Mouse (Mus musculus) MEL (cell line): ENCODE measurements around the gene Upk2. TPM values are rescaled to one million over a fixed set of nuclear protein-coding genes. Genes with fewer than 3 reads are reported as not detected.

Experiments used
- DNase-seq: peaks from one replicate; pipeline ENCODE4 v3.0.0; 2011; ENCODE audit warnings: low read depth, low spot score
- H3K27ac ChIP-seq: 2 replicates; pipeline ENCODE4 v1.5.1; 2012; ENCODE audit warnings: low read depth, mild to moderate bottlenecking, control low read depth, low read length, moderate library complexity; ENCODE audit not compliant: control insufficient read depth
- H3K27me3 ChIP-seq, 2 experiments: fragments of 150-350 bp in 1 of 2; sonication (generic) in 1 of 2; 2 replicates each; pipeline ENCODE4 v1.6.1; 2012; ENCODE audit warnings: low read length in 2 of 2, mild to moderate bottlenecking in 2 of 2, improper control_type of control experiment in 1 of 2, moderate library complexity in 1 of 2; ENCODE audit not compliant: insufficient read depth in 2 of 2, control insufficient read depth in 1 of 2
- H3K36me3 ChIP-seq, 2 experiments: 2 replicates each; pipeline ENCODE4 v1.6.1; 2012 to 2014; ENCODE audit warnings: low read length in 2 of 2, improper control_type of control experiment in 1 of 2, inconsistent platforms in 1 of 2, mild to moderate bottlenecking in 1 of 2; ENCODE audit not compliant: insufficient read depth in 2 of 2, control insufficient read depth in 1 of 2
- H3K4me1 ChIP-seq, 2 experiments: fragments of 150-350 bp in 1 of 2; sonication (generic) in 1 of 2; 2 replicates each; pipeline ENCODE4 v1.6.1; 2012; ENCODE audit warnings: low read length in 2 of 2, improper control_type of control experiment in 1 of 2, mild to moderate bottlenecking in 1 of 2; ENCODE audit not compliant: insufficient read depth in 2 of 2, control insufficient read depth in 1 of 2
- H3K4me3 ChIP-seq, 2 experiments: fragments of 150-350 bp in 1 of 2; sonication (generic) in 1 of 2; 2 replicates each; pipeline ENCODE4 v1.5.1; 2012; ENCODE audit warnings: low read depth in 2 of 2, low read length in 2 of 2, mild to moderate bottlenecking in 2 of 2, moderate library complexity in 2 of 2, control low read depth in 1 of 2, improper control_type of control experiment in 1 of 2; ENCODE audit not compliant: control insufficient read depth in 1 of 2, insufficient read depth in 1 of 2
- H3K79me2 ChIP-seq: 2 replicates; pipeline ENCODE4 v1.6.1; 2012; ENCODE audit warnings: mild to moderate bottlenecking, low read length, moderate library complexity; ENCODE audit not compliant: control insufficient read depth, poor library complexity, insufficient read depth
- H3K9ac ChIP-seq: 2 replicates; pipeline ENCODE4 v1.6.1; 2012; ENCODE audit warnings: low read depth, mild to moderate bottlenecking, control low read depth, low read length, moderate library complexity; ENCODE audit not compliant: control insufficient read depth, poor library complexity, severe bottlenecking
- H3K9me3 ChIP-seq: fragments of 150-350 bp; sonication (generic); replicated peaks from 2 replicates; pipeline ENCODE4 v1.6.1; 2012; ENCODE audit warnings: mild to moderate bottlenecking, low read length, improper control_type of control experiment, moderate library complexity; ENCODE audit not compliant: insufficient read depth
- ELF1 ChIP-seq: IDR thresholded peaks from 2 replicates; pipeline ENCODE4 v1.6.1; 2014; ENCODE audit warnings: low read depth, mild to moderate bottlenecking, inconsistent platforms, low read length, improper control_type of control experiment, moderate library complexity
- EP300 ChIP-seq, 2 experiments: IDR thresholded peaks; 2 replicates each; pipeline ENCODE4 v1.6.1; 2011; ENCODE audit warnings: improper control_type of control experiment in 2 of 2, low read length in 2 of 2, low read depth in 1 of 2, mild to moderate bottlenecking in 1 of 2
- GATA1 ChIP-seq: IDR thresholded peaks from 2 replicates; pipeline ENCODE4 v1.6.1; 2011; ENCODE audit warnings: low read depth, low read length, improper control_type of control experiment
- JUND ChIP-seq: IDR thresholded peaks from 2 replicates; pipeline ENCODE4 v1.6.1; 2011; ENCODE audit warnings: low read depth, mild to moderate bottlenecking, improper control_type of control experiment, low read length
- KAT2A ChIP-seq: conservative IDR thresholded peaks from 2 replicates; pipeline ENCODE4 v1.6.1; 2012; ENCODE audit warnings: low read depth, low read length, improper control_type of control experiment, inconsistent platforms
- MAFK ChIP-seq: IDR thresholded peaks from 2 replicates; pipeline ENCODE4 v1.6.1; 2011; ENCODE audit warnings: low read depth, mild to moderate bottlenecking, low read length, improper control_type of control experiment, borderline replicate concordance
- MEF2A ChIP-seq: IDR thresholded peaks from 2 replicates; pipeline ENCODE4 v1.6.1; 2014; ENCODE audit warnings: low read depth, mild to moderate bottlenecking, inconsistent platforms, low read length, improper control_type of control experiment; ENCODE audit not compliant: poor library complexity, insufficient replicate concordance, severe bottlenecking; ENCODE audit errors: extremely low read depth
- MXI1 ChIP-seq: IDR thresholded peaks from 2 replicates; pipeline ENCODE4 v1.6.1; 2011; ENCODE audit warnings: mild to moderate bottlenecking, low read depth, low read length, improper control_type of control experiment
- NELFE ChIP-seq: IDR thresholded peaks from 2 replicates; pipeline ENCODE4 v1.6.1; 2011; ENCODE audit warnings: low read depth, low read length, improper control_type of control experiment
- POLR2AphosphoS2 ChIP-seq: IDR thresholded peaks from 2 replicates; pipeline ENCODE4 v1.6.1; 2011; ENCODE audit warnings: low read length, improper control_type of control experiment
- SMC3 ChIP-seq: IDR thresholded peaks from 2 replicates; pipeline ENCODE4 v1.6.1; 2011; ENCODE audit warnings: low read depth, low read length, improper control_type of control experiment
- TAL1 ChIP-seq: IDR thresholded peaks from 2 replicates; pipeline ENCODE4 v1.6.1; 2012; ENCODE audit warnings: mild to moderate bottlenecking, inconsistent platforms, low read length, moderate library complexity, mixed read lengths
- TBP ChIP-seq: IDR thresholded peaks from 2 replicates; pipeline ENCODE4 v1.8.0; 2011; ENCODE audit warnings: low read depth, low read length, improper control_type of control experiment
- TCF12 ChIP-seq: IDR thresholded peaks from 2 replicates; pipeline ENCODE4 v1.6.1; 2014; ENCODE audit warnings: low read depth, mild to moderate bottlenecking, inconsistent platforms, low read length, improper control_type of control experiment, moderate library complexity
- UBTF ChIP-seq: IDR thresholded peaks from 2 replicates; pipeline ENCODE4 v1.6.1; 2012; ENCODE audit warnings: low read depth, mild to moderate bottlenecking, inconsistent platforms, low read length, improper control_type of control experiment, moderate library complexity, borderline replicate concordance; ENCODE audit not compliant: insufficient read depth
- ZMIZ1 ChIP-seq: IDR thresholded peaks from 2 replicates; pipeline ENCODE4 v1.6.1; 2012; ENCODE audit warnings: low read depth, mild to moderate bottlenecking, inconsistent platforms, low read length, improper control_type of control experiment, moderate library complexity
- polyA plus RNA-seq, 2 experiments: library from polyadenylated mRNA; stranded (reverse) in 1 of 2; unstranded in 1 of 2; fragments of >175 nt in 1 of 2; fragments of >200 nt in 1 of 2; gene quantifications; 2 replicates each; pipeline versions ENCODE4 v1.2.1 to v1.2.4; 2012; ENCODE audit warnings: low replicate concordance in 2 of 2, low read depth in 1 of 2; ENCODE audit not compliant: insufficient read length in 2 of 2, insufficient read depth in 1 of 2, missing spikeins in 1 of 2
- total RNA-seq: library from RNA; depleted of rRNA; stranded (reverse); fragments of 300-350 nt; gene quantifications from 2 replicates; pipeline ENCODE4 v1.2.3, GENCODE M21; 2012

Upk2 gene
- total and polyA plus RNA-seq, 3 experiments = not detected

DNA sequence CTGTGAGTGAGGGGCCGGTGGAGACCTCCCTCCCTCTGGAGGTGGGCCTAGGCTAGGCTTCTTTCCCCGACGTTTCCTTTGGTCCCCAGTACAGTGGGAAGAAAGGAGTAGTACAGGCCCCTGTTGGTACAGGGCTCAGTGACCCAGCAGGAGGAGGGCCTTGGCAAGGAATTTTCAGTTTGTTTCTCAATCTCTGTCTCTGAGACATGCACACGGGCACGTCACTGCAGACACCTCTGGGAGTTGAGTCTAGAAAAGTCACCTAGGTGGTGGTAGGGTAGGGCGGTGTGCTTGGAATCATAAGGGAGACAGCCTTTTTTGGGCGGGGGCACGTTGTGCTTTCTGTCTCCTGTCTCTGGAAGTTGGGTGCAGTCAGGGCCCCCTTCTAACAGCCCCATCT lies 33.6 kb upstream of the Upk2 start:
- TF ChIP-seq MEF2A (no peak), TAL1 (no peak), SMC3 (no peak), KAT2A (no peak), TBP (no peak)
- no peaks in the 10 kb centered on the region for H3K9me3 ChIP-seq
- peaks cover 0 to 5% of the 10 kb centered on the region in 2 experiments; a peak in 2 of 4 replicates for H3K36me3 ChIP-seq
- H3K79me2 ChIP-seq = no peaks in the 10 kb centered on the region
- no peak overlapping the region for H3K9ac ChIP-seq
- no peak overlapping the region for H3K4me3 ChIP-seq
- no peak overlapping the region for H3K27ac ChIP-seq
- DNase-seq = no peak
- H3K4me1 ChIP-seq = peaks cover 0 to 9% of the 10 kb centered on the region in 2 experiments; a peak in 2 of 4 replicates
- H3K27me3 ChIP-seq = no peaks in the 10 kb centered on the region

DNA sequence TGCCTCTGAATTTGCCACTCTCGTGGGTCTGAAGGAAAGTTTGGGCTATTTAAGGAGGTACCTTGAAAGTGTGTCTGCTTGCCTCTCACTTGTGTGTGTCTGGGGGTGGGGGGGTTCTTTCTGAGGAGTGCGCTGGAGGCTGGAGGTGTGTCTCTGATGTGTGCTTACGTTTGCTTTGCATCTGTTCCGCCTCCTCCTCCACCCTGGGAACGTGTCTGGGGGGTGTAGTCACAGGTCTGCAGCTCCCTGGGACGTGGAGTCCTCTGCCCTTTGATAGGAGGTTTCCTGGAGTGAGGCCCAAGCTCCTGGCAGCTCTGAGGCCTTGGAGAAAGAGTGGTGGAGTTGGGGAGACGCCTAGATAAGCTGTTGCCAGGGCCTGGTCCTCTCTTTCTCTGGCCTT lies 32.7 kb upstream of the Upk2 start:
- Histone ChIP-seq H3K27me3 (no peaks in the 10 kb centered on the region), H3K4me3 (no peak overlapping the region), H3K9me3 (no peaks in the 10 kb centered on the region), H3K4me1 (no peaks in the 10 kb centered on the region), H3K27ac (no peak overlapping the region), H3K36me3 (no peaks in the 10 kb centered on the region), H3K79me2 (peaks cover 4% of the 10 kb centered on the region; the same call in 1 of the 2 replicates), H3K9ac (no peak overlapping the region)
- peak; percentile 19 for DNase-seq
- TF ChIP-seq TCF12 (no peak), MXI1 (no peak), JUND (no peak), MAFK (no peak), SMC3 (no peak)

DNA sequence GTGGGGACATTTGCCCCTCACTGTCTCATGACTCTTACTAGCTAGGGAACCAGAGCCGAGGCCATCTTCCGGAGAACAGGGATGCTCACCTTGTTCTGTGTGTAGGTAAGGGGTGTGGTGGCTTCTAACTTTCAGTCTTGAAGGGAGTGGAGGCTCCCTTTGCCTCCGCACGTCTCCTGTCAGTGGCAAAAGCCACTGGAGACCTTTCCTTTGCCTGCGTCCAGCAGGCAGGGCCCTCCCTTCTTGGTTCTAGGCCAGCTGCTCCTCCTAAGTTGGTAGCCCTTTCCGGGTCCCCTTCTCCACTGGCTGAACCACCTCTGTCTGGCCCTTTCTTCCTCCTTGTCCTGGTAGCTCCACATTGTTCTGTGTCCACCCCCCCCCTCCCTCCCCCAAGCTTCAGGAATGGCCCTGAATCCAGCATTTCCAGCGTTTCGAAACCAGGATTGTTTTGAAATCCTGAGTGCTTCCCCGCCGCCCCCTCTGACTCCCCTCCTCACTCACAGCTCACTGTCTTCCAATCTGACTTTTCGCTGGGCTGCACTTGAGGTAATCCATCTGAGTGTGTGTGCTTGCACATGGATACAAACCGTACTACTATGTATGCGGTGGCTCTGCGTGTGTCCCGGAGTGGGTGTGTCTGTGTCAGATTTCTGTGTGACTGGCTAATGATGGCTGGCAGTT lies 32.1 kb upstream of the Upk2 start:
- Histone ChIP-seq H3K9me3 (no peaks in the 10 kb centered on the region), H3K36me3 (no peaks in the 10 kb centered on the region), H3K27me3 (no peaks in the 10 kb centered on the region), H3K9ac (no peak overlapping the region), H3K4me1 (no peaks in the 10 kb centered on the region), H3K79me2 (peaks cover 4% of the 10 kb centered on the region; the same call in 1 of the 2 replicates), H3K4me3 (no peak overlapping the region), H3K27ac (no peak overlapping the region)
- DNase-seq = no peak
- no peak for TF ChIP-seq UBTF
- TF ChIP-seq GATA1 = no peak
- TF ChIP-seq ELF1 = no peak
- TF ChIP-seq ZMIZ1 = no peak
- no peak for TF ChIP-seq JUND
- TF ChIP-seq KAT2A = no peak
- no peak for TF ChIP-seq EP300 (IDR thresholded peaks at IDR 0.05; ENCODE audit: low read depth in 1 of 2, low read length in 2 of 2)
- TF ChIP-seq NELFE = no peak
- TF ChIP-seq MEF2A = no peak
- TF ChIP-seq POLR2AphosphoS2 = no peak
